Mouse (Mus musculus) thymus, adult 2 months (tissue): ENCODE data around the gene Gp1bb. TPM values are rescaled to one million over a fixed set of nuclear protein-coding genes. Genes with fewer than 3 reads are reported as not detected.

Experiments used
- DNase-seq: peaks from one replicate; pipeline ENCODE4 v3.0.0; 2021
- H3K27ac ChIP-seq: fragments of 200-500 bp; 2 replicates; pipeline ENCODE4 v1.5.1; 2012; ENCODE audit warnings: low read length, control low read depth; ENCODE audit not compliant: control insufficient read depth, insufficient read depth
- H3K27me3 ChIP-seq: fragments of 200-500 bp; 2 replicates; pipeline ENCODE4 v1.6.1; 2012; ENCODE audit warnings: mild to moderate bottlenecking, low read length, moderate library complexity, mixed read lengths; ENCODE audit not compliant: control insufficient read depth, insufficient read depth
- H3K36me3 ChIP-seq: fragments of 200-500 bp; 2 replicates; pipeline ENCODE4 v1.6.1; 2012; ENCODE audit warnings: mild to moderate bottlenecking, low read length, moderate library complexity; ENCODE audit not compliant: control insufficient read depth, insufficient read depth
- H3K4me1 ChIP-seq: fragments of 200-500 bp; replicated peaks from 2 replicates; pipeline ENCODE4 v1.6.1; 2012; ENCODE audit warnings: low read length; ENCODE audit not compliant: control insufficient read depth, insufficient read depth
- H3K4me3 ChIP-seq: fragments of 200-500 bp; 2 replicates; pipeline ENCODE4 v1.5.1; 2012; ENCODE audit warnings: mild to moderate bottlenecking, low read length, control low read depth, moderate library complexity; ENCODE audit not compliant: control insufficient read depth, insufficient read depth
- CTCF ChIP-seq: fragments of 200-500 bp; IDR thresholded peaks from 2 replicates; pipeline ENCODE4 v1.5.1; 2012; ENCODE audit warnings: mild to moderate bottlenecking, control low read depth, low read length, moderate library complexity, borderline replicate concordance; ENCODE audit not compliant: control insufficient read depth, poor library complexity, insufficient read depth; ENCODE audit errors: extremely low read depth
- POLR2A ChIP-seq: fragments of 200-500 bp; IDR thresholded peaks from 2 replicates; pipeline ENCODE4 v1.6.1; 2012; ENCODE audit warnings: mild to moderate bottlenecking, low read length, control low read depth, moderate library complexity; ENCODE audit not compliant: control insufficient read depth, poor library complexity, insufficient read depth; ENCODE audit errors: extremely low read depth
- WGBS: fragments of 180-500 bp; shearing (Covaris S2); methylation state at CpG from one replicate; pipeline ENCODE4 v1.1.7; 2018; 5-methylcytosine and 5-hydroxymethylcytosine counted together
- polyA plus RNA-seq: library from polyadenylated mRNA; depleted of rRNA; stranded (reverse); fragments of >200 nt; gene quantifications from 2 replicates; pipeline ENCODE4 v1.2.3, GENCODE M21; 2012

The Gp1bb gene
- polyA plus RNA-seq, 1 experiment, result 1.1 TPM

DNA sequence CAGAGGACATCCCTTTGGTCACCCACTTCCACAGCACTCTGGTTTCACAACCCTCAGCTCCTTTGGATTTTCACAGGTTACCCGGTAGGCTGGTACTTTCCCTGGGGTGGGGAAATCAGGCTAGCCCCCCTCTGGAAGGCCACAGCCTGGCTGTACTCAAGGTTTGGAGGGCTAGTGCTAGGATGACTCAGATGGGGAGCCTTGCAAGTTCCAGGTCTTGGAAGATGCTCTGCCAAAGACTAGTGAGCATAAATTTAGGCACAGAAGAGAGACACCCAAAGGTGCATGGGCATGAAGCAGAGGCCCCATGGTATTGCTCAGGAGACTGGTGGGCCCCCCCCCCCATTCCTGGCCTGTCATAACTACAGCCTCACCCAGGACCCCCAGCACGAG, 6.7 kb upstream of the Gp1bb start:
- Histone ChIP-seq H3K27ac (no peak overlapping the region), H3K4me1 (peaks cover 21% of the 10 kb centered on the region), H3K4me3 (0 out of 2 replicates have a peak overlapping the region, but pooled peaks have one; percentile 38), H3K27me3 (peaks cover 25% of the 10 kb centered on the region; the same call in 1 of the 2 replicates), H3K36me3 (no peaks in the 10 kb centered on the region)
- DNase-seq, result no peak
- TF ChIP-seq CTCF (no peak), POLR2A (no peak)
- 47% methylated on average over 2 of the region's 2 CpGs for WGBS

DNA sequence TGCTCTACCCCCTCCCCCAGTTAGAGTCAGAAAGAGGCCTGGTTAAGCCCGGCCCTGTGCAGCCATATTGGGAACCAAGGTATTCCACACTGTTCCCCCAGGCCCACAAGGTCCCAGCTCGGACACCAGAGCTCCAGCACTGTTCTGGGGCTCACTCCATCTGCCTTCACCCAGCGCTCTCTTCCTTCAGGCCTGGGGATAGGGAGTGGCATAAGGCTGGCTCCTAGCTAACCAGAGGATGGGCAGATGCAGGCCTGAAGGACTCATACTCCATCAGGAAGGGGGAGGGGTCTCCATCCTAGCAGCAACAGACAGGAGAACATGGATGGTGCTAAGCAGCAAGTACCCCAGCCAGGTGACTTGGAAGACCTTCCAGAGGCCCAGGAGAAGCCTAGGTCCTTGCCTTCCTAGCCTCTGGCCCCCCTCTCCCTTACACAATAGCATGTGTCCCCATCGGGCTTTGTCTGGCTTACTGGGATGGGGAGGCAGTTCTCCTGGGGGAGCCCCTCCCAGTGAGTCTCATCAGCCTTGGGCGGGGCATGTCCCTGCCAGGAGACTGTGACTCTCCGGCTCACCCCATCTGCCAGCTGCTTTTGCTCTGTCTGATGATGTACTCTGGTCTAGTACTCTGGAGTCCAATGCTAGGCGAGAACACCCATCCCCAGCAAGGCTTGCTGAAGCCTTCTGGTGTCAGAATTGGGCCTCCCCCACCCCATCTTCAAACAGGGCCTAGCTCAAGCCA, 6.2 kb upstream of the Gp1bb start:
- DNase-seq, result no peak
- Histone ChIP-seq H3K27ac (no peak overlapping the region), H3K4me3 (no peak overlapping the region), H3K36me3 (no peaks in the 10 kb centered on the region), H3K4me1 (peaks cover 21% of the 10 kb centered on the region), H3K27me3 (peaks cover 30% of the 10 kb centered on the region; the same call in 1 of the 2 replicates)
- WGBS, result 93% methylated on average over 7 of the region's 7 CpGs
- TF ChIP-seq POLR2A (no peak), CTCF (no peak)

GRCm38 (mm10) chr16:18627163-18627562, 5.0 kb upstream of the Gp1bb start:
- Histone ChIP-seq H3K4me3 (no peak overlapping the region), H3K4me1 (peaks cover 21% of the 10 kb centered on the region), H3K27me3 (peaks cover 38% of the 10 kb centered on the region; the same call in 1 of the 2 replicates), H3K27ac (no peak overlapping the region), H3K36me3 (no peaks in the 10 kb centered on the region)
- DNase-seq, result no peak
- TF ChIP-seq POLR2A (no peak), CTCF (no peak)
- 60% methylated on average over 3 of the region's 3 CpGs for WGBS

GRCm38 (mm10) chr16:18626376-18626878, 4.2 kb upstream of the Gp1bb start, which contains the start of gene Gm49601:
Gene Gm49601, minus strand, starts transcription at chr16:18626427.
- DNase-seq, result peak; percentile 81
- H3K4me1 ChIP-seq, result peaks cover 21% of the 10 kb centered on the region
- under 1% methylated on average over 65 of the region's 65 CpGs for WGBS
- H3K27me3 ChIP-seq, result peaks cover 44% of the 10 kb centered on the region; the same call in 1 of the 2 replicates
- H3K27ac ChIP-seq, result no peak within 1 kb of the TSS
- peak; percentile 99 for TF ChIP-seq CTCF
- TF ChIP-seq POLR2A, result no peak
- H3K4me3 ChIP-seq, result peak within 1 kb of the TSS; percentile 45
- no peaks in the 10 kb centered on the region for H3K36me3 ChIP-seq

DNA sequence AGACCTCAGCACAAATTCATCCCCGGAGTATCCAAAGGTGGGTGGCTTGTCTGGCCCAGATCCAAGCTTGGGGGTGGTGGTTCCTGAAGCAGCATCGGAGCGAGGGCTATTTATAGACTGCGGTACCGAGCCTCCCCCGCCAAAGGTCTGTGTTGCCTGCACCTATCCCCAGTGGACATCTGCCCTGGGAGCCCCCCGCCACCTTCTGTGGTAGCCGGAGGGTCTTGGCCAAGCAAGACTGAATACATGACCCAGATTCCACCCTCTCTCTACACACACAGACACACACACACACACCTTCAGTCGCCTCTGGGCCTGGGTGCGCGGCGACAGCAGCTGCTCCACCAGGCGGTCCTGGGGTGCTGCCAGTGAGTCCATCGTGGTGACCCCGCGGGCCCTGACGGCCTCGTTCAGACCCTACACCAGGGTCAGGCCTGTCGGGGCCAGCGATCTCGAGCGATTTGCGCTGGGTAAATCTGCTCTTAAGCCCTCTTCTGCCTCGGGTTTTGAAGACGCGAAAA, 3.6 kb upstream of the Gp1bb start:
- DNase-seq, result no peak
- H3K27me3 ChIP-seq, result peaks cover 49% of the 10 kb centered on the region; the same call in 1 of the 2 replicates
- H3K36me3 ChIP-seq, result no peaks in the 10 kb centered on the region
- peaks cover 25% of the 10 kb centered on the region for H3K4me1 ChIP-seq
- WGBS, result 12% methylated on average over 26 of the region's 26 CpGs
- H3K4me3 ChIP-seq, result peak overlapping the region; percentile 45
- TF ChIP-seq CTCF (no peak), POLR2A (no peak)
- no peak overlapping the region for H3K27ac ChIP-seq

- Histone ChIP-seq H3K4me1 (peaks cover 27% of the 10 kb centered on the region), H3K36me3 (no peaks in the 10 kb centered on the region), H3K27me3 (peaks cover 51% of the 10 kb centered on the region; the same call in 1 of the 2 replicates), H3K27ac (no peak overlapping the region), H3K4me3 (no peak overlapping the region)
- no peak for DNase-seq
- WGBS, result 41% methylated on average over 14 of the region's 14 CpGs
- TF ChIP-seq CTCF (no peak), POLR2A (no peak)
These were observed 2.9 kb upstream of the Gp1bb start for GRCm38 (mm10) chr16:18625097-18625496.
